Mouse (Mus musculus): ENCODE measurements around the gene Slc43a2. TPM values are rescaled to one million over a fixed set of nuclear protein-coding genes. Genes with fewer than 3 reads are reported as not detected.

The Slc43a2 gene
- polyA plus RNA-seq, 1 experiment from 2014 or later, result 12.7 TPM

GRCm38 (mm10) chr11:75558101-75558500 is 26.6 kb downstream of the Slc43a2 start:
- H3K4me3 ChIP-seq, result no peak overlapping the region
- 88% methylated on average over 1 of the region's 1 CpGs for WGBS

GRCm38 (mm10) chr11:75559870-75560504 is 28.5 kb downstream of the Slc43a2 start:
- 93% methylated on average over 8 of the region's 8 CpGs for WGBS
- Histone ChIP-seq H3K27ac (replicated peaks) (no peak overlapping the region), H3K9ac (replicated peaks) (no peak overlapping the region), H3K9me3 (no peaks in the 10 kb centered on the region), H3K4me3 (no peak overlapping the region), H3K4me2 (replicated peaks) (no peak overlapping the region), H3K4me1 (no peaks in the 10 kb centered on the region), H3K27me3 (no peaks in the 10 kb centered on the region), H3K36me3 (peaks cover 19% of the 10 kb centered on the region)
- ATAC-seq (ENCODE audit: low FRiP score, low read depth), result no peak

More at GRCm38 (mm10) chr11:75558101-75558500, 26.6 kb downstream of the Slc43a2 start:
- Histone ChIP-seq H3K9ac (replicated peaks) (no peak overlapping the region), H3K27ac (replicated peaks) (no peak overlapping the region), H3K27me3 (no peaks in the 10 kb centered on the region), H3K4me2 (replicated peaks) (no peak overlapping the region), H3K4me1 (no peaks in the 10 kb centered on the region), H3K9me3 (no peaks in the 10 kb centered on the region), H3K36me3 (peaks cover 10% of the 10 kb centered on the region)
- ATAC-seq (ENCODE audit: low FRiP score, low read depth), result no peak

DNA sequence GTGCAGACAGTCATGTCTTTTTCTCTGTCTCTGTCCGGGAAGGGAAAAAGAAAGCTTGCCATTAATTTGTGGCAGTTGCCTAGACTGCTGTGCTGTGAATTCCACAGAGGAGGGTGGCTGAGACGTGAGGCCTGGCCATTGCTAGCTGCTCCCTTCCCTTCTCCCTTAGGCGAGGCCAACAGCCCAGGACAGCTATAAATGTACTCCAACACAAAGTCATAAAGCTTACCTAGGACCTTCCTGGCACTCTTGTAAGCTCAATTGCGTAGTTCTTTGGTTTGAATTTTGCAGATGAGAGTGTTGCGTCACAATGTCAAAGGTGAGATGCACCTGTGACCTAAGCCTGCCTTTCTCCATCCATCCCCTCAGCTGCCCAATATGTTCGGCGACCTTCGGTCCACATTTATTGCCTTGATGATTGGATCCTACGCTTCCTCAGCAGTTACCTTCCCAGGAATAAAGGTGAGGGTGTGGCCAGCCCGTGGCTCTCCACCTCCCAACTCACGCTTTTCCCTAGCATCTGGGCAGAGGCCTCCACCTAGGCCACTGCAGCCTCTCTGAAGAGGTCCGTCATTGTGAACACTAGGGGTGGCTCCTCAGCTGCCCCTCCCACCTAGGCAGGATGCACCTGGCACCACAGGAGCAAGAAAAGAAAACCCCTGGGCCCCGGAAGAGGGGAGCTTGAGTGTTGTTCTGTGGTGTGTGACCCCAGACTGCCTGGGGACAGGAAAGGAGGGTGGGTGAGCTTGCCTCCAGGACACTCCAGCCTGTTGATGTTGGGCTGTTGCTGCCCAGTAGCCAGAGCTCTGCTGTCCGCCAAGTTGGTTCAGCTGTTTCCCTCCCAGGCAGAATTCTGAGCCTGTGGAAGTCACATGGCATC is 29.3 kb downstream of the Slc43a2 start:
- Histone ChIP-seq H3K27me3 (no peaks in the 10 kb centered on the region), H3K27ac (replicated peaks) (no peak overlapping the region), H3K9ac (replicated peaks) (no peak overlapping the region), H3K4me1 (no peaks in the 10 kb centered on the region), H3K36me3 (peaks cover 19% of the 10 kb centered on the region), H3K4me2 (replicated peaks) (no peak overlapping the region), H3K4me3 (no peak overlapping the region), H3K9me3 (no peaks in the 10 kb centered on the region)
- WGBS, result 83% methylated on average over 14 of the region's 14 CpGs
- ATAC-seq (ENCODE audit: low FRiP score, low read depth), result no peak

- no peak overlapping the region for H3K27ac ChIP-seq (replicated peaks)
Measured at GRCm38 (mm10) chr11:75561410-75561791, 29.9 kb downstream of the Slc43a2 start.

DNA sequence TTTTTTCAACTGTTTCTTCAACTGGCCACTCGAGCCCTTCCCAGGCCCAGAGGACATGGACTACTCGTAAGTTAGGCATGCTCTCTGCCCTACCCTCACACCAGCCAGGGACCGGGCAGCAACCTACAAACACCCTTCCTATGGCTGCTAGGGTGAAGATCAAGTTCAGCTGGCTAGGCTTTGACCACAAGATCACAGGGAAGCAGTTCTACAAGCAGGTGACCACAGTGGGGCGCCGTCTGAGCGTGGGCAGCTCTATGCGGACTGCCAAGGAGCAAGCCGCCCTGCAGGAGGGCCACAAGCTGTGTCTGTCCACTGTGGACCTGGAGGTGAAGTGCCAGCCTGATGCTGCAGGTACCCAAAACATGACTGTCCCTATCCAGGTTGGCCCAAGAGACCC is 31.3 kb downstream of the Slc43a2 start:
- Histone ChIP-seq H3K4me1 (no peaks in the 10 kb centered on the region), H3K9ac (replicated peaks) (no peak overlapping the region), H3K4me3 (no peak overlapping the region), H3K27ac (replicated peaks) (no peak overlapping the region), H3K36me3 (peaks cover 25% of the 10 kb centered on the region), H3K4me2 (replicated peaks) (no peak overlapping the region), H3K27me3 (no peaks in the 10 kb centered on the region), H3K9me3 (no peaks in the 10 kb centered on the region)
- no peak for ATAC-seq (ENCODE audit: low FRiP score, low read depth)
- WGBS, result 88% methylated on average over 8 of the region's 8 CpGs

More at GRCm38 (mm10) chr11:75561410-75561791, 29.9 kb downstream of the Slc43a2 start:
- Histone ChIP-seq H3K27me3 (no peaks in the 10 kb centered on the region), H3K4me3 (no peak overlapping the region), H3K4me1 (no peaks in the 10 kb centered on the region), H3K9me3 (no peaks in the 10 kb centered on the region), H3K4me2 (replicated peaks) (no peak overlapping the region), H3K9ac (replicated peaks) (no peak overlapping the region), H3K36me3 (peaks cover 21% of the 10 kb centered on the region)
- WGBS, result 82% methylated on average over 5 of the region's 5 CpGs
- ATAC-seq (ENCODE audit: low FRiP score, low read depth), result no peak

DNA sequence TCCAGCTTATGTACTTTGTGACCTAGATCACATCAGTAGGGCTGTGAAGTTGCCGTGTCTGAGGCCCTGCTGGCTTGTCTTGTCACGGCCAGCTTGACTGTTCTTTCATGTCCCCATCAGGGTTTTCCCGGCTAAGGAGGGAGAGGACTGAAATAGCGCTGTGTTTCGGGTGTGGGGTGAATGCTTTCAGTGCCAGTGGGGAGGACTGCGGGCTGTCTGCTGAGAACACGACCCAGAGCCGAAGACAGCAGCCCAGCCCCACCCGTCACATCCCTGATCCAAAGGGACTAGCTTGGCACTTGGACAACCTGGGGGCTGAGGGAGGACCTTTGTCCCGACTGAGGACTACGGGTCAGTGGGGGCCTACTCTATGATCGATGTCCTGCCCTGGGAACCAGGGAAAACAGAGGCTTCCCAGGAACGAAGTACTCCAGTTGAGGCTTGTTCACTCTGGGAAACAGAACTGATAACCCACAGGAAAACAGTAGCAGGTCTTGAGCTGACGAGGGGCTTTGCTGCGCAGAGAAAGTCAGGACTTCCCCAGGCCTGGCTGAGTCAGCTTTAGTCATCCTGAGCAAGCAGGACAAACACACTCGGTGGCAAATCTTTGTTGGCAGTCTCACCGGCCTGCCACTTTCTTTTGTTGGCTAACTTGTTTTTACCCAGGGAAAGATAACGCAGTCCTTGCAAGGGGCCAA is 32.5 kb downstream of the Slc43a2 start:
- ATAC-seq (ENCODE audit: low FRiP score, low read depth), result no peak
- 78% methylated on average over 18 of the region's 18 CpGs for WGBS
- Histone ChIP-seq H3K27me3 (no peaks in the 10 kb centered on the region), H3K36me3 (peaks cover 36% of the 10 kb centered on the region), H3K4me1 (no peaks in the 10 kb centered on the region), H3K9me3 (no peaks in the 10 kb centered on the region), H3K4me3 (no peak overlapping the region), H3K27ac (replicated peaks) (no peak overlapping the region), H3K9ac (replicated peaks) (no peak overlapping the region), H3K4me2 (replicated peaks) (no peak overlapping the region)

DNA sequence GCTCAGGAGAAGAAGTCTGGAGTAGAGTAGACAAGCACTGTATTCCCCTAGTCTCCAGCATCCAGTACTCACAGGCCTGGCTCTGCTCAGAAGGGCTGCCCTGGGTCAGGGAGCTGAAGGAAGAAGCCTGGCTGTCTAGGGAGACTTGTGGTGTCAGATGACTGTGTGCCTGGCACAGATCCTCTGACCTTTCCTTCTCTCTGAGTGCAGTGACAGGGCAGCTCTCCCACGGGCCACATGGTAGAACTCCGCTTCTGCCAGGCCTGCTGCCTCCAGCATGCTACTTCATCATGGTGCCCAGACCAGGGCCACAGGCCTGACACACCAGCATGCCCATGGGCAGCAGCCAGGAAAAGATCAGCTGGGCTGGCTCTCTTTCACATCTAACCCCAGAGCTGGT is 34.4 kb downstream of the Slc43a2 start:
- H3K27ac ChIP-seq (replicated peaks), result no peak overlapping the region
- peaks cover 42% of the 10 kb centered on the region for H3K36me3 ChIP-seq
- H3K9ac ChIP-seq (replicated peaks), result no peak overlapping the region
- whole genome bisulfite sequencing, result 91% methylated on average over 2 of the region's 2 CpGs
- H3K9me3 ChIP-seq, result no peaks in the 10 kb centered on the region
- no peaks in the 10 kb centered on the region for H3K27me3 ChIP-seq
- H3K4me1 ChIP-seq, result no peaks in the 10 kb centered on the region
- ATAC-seq (ENCODE audit: low FRiP score, low read depth), result no peak
- no peak overlapping the region for H3K4me2 ChIP-seq (replicated peaks)
- H3K4me3 ChIP-seq, result no peak overlapping the region

DNA sequence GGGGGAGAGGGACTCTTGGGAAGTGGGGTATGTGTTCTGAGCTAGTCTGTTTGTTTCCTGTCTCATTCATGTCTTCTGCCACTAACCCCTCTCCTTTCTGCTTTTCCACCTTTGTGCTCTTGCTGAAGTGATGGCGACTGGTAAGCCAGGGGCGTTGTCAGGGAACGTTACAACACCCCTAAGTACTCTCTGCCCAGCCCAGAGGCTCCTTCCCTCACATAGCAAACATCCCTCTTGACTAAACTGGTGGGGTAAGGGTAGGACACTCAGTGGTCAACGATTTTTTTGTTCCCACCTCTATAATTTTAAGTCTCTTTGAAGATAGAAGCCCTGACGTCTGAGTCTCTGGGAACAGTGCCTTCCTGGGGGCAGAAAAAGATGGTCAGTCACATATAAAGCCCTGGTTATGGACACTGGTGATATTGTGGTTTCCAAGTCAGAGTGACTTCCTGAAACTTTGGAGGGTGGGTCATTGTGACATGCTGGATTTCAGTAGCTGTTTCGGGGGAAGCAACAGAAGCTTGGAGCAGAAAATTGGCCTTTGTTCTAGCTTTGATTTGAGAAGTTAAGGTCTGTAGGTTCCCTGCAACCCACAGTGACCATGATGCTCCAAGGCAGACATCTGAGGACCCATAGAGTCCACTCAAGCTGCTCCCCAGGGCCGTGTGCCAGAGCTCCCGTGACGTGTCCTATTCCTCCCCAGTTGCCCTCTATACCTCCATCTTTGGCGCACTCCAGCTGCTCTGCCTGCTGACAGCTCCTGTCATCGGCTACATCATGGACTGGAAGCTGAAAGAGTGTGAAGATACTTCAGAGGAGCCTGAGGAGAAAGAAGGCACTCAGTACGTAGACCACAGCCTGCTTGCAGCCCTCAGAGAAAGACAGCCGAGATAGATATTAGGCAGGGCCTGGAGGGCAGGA is 35.0 kb downstream of the Slc43a2 start:
- no peak overlapping the region for H3K9ac ChIP-seq (replicated peaks)
- H3K4me3 ChIP-seq, result no peak overlapping the region
- ATAC-seq (ENCODE audit: low FRiP score, low read depth), result no peak
- no peaks in the 10 kb centered on the region for H3K9me3 ChIP-seq
- WGBS, result 84% methylated on average over 13 of the region's 13 CpGs
- H3K36me3 ChIP-seq, result peaks cover 42% of the 10 kb centered on the region
- no peak overlapping the region for H3K4me2 ChIP-seq (replicated peaks)
- no peak overlapping the region for H3K27ac ChIP-seq (replicated peaks)
- no peaks in the 10 kb centered on the region for H3K4me1 ChIP-seq
- no peaks in the 10 kb centered on the region for H3K27me3 ChIP-seq

DNA sequence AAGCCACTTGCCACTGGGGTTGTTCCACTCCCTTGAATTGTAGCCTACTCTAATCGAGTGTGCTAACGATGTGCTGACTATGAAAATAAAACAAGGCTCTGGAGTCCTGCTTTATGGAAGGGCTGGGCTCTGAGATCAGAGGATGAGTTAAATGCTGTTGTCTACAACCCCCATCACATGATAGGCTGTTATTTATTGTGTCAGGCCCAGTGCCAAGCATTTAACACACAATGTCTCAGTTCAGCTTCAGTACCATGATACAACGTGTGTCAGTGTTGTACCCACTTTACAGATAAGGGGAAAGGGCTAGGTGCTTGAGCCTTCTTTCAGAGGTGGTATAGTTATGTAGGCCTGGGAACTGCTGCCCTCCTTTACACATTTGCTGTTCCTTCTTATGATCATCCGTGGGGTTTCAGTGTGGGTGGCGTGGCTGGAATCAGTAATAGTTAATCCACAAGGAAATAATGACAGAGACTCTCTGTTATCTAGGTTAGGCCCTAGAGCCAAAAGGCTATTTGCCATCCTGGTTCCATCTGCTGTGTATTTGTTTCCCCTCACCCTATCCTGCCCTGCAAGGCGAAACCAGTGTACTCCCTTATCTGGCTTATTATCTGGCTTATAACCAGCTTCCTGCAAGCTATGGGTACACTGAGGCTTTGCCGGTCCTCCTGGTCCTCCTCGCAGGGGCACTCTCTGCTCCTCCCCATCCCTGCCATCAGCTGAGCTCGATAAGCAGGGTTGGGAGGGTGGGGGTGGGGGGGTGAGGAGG is 36.0 kb downstream of the Slc43a2 start:
- Histone ChIP-seq H3K4me3 (no peak overlapping the region), H3K9me3 (no peaks in the 10 kb centered on the region), H3K27me3 (no peaks in the 10 kb centered on the region), H3K36me3 (peaks cover 41% of the 10 kb centered on the region), H3K27ac (replicated peaks) (no peak overlapping the region), H3K9ac (replicated peaks) (no peak overlapping the region), H3K4me1 (peaks cover 7% of the 10 kb centered on the region), H3K4me2 (replicated peaks) (no peak overlapping the region)
- no peak for ATAC-seq (ENCODE audit: low FRiP score, low read depth)
- WGBS, result 72% methylated on average over 9 of the region's 9 CpGs

GRCm38 (mm10) chr11:75568115-75568511 is 36.6 kb downstream of the Slc43a2 start:
- H3K9ac ChIP-seq (replicated peaks), result no peak overlapping the region
- no peaks in the 10 kb centered on the region for H3K9me3 ChIP-seq
- H3K4me2 ChIP-seq (replicated peaks), result no peak overlapping the region
- H3K27ac ChIP-seq (replicated peaks), result no peak overlapping the region
- no peaks in the 10 kb centered on the region for H3K27me3 ChIP-seq
- WGBS, result 76% methylated on average over 6 of the region's 6 CpGs
- peaks cover 13% of the 10 kb centered on the region for H3K4me1 ChIP-seq
- H3K4me3 ChIP-seq, result no peak overlapping the region
- peaks cover 35% of the 10 kb centered on the region for H3K36me3 ChIP-seq
- no peak for ATAC-seq (ENCODE audit: low FRiP score, low read depth)

DNA sequence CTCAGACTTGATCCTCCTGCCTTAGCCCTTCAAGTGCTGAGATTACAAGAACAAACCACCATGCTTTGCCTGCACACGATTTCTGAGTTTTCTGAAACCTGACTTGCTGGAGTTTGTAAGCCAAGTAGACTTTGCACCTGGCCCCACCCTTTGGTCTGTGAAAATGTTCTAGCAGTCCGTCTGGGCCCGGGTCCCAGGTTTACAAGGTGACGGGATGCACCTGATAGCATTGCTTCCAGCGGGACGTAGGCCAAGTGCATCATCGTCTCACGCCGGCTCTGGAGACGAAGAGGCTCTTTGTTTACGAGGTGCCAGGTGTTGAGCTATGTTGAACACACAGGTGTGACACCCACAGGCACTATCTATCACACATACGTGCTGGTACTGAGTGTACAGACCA is 37.5 kb downstream of the Slc43a2 start:
- Histone ChIP-seq H3K9me3 (no peaks in the 10 kb centered on the region), H3K27ac (replicated peaks) (no peak overlapping the region), H3K9ac (replicated peaks) (no peak overlapping the region), H3K36me3 (peaks cover 29% of the 10 kb centered on the region), H3K4me2 (replicated peaks) (no peak overlapping the region), H3K4me3 (no peak overlapping the region), H3K27me3 (no peaks in the 10 kb centered on the region), H3K4me1 (peaks cover 15% of the 10 kb centered on the region)
- no peak for ATAC-seq (ENCODE audit: low FRiP score, low read depth)
- 94% methylated on average over 12 of the region's 12 CpGs for whole genome bisulfite sequencing
